8 mouse cellular contexts compared by ENCODE assay signal in the genomic region with DNA sequence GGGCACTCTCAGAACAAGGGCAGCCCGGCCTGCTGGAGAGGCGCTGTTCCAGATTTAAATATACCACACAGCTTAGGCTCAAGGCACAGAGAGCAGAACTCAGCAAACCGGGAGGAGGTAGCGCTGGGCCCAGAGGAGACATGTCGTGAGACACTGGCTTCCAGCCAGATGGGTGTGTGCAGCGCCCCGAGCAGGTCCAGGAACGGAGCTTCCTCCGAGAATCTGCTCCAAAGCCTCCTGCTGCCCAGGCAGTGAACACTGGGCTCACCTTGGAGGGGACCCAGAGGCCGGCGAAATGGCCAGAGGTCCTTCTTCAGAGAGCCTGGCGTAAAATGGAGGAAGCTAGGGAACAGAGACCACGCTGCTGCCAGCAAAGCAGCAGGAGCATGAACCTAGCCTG.
A peak's percentile ranks its signal among the peaks of the same experiment; 100 is the strongest.
DNase-seq lines count a peak whose midpoint lies in the region; ATAC-seq and TF ChIP-seq lines count a peak whose summit lies in the region.

No protein-coding gene starts in this region.

- no peaks in the 10 kb centered on the region for H3K36me3 ChIP-seq in heart, embryonic 14.5 days (ENCODE audit: control insufficient read depth, insufficient read depth, low read length)

- WGBS in heart, embryonic 14.5 days, result 47% methylated on average over 13 of the region's 13 CpGs

- no peak overlapping the region for H3K9ac ChIP-seq in heart, embryonic 14.5 days (ENCODE audit: low read length)

- ATAC-seq in heart, embryonic 14.5 days (ENCODE audit: insufficient number of reproducible peaks, insufficient read depth, low FRiP score, low read depth), result no peak

- H3K27ac ChIP-seq in left cerebral cortex, adult 2 months, result no peak overlapping the region
- H3K27ac ChIP-seq in heart, embryonic 14.5 days (replicated peaks in 1 of 2; ENCODE audit: control insufficient read depth in 1 of 2, insufficient read depth in 1 of 2, low read depth in 2 of 2, low read length in 2 of 2), result no peak overlapping the region

- no peaks in the 10 kb centered on the region for H3K27me3 ChIP-seq in heart, embryonic 14.5 days (ENCODE audit: control insufficient read depth, insufficient read depth, low read length)

- H3K4me2 ChIP-seq in heart, embryonic 14.5 days (ENCODE audit: low read length), result peak overlapping the region; percentile 29

- peak overlapping the region; percentile 17 for H3K4me3 ChIP-seq in left cerebral cortex, adult 2 months
- H3K4me3 ChIP-seq in heart, embryonic 14.5 days (ENCODE audit: control insufficient read depth in 1 of 2, insufficient read depth in 1 of 2, low read depth in 1 of 2, low read length in 2 of 2), result no peak overlapping the region

- no peak; the same call in 1 of the 2 replicates for TF ChIP-seq CTCF in left cerebral cortex, adult 2 months (IDR thresholded peaks at IDR 0.05)

- intact Hi-C loops in left cerebral cortex, adult 2 months (cut with DNase I), result no loop called here

- H3K4me1 ChIP-seq in heart, embryonic 14.5 days (ENCODE audit: control insufficient read depth in 2 of 2, insufficient read depth in 2 of 2, low read length in 2 of 2), result 0 out of 4 replicates have a peak, but pooled peaks cover 0 to 3% of the 10 kb centered on the region in 2 experiments

- DNase-seq in left cerebral cortex, adult 2 months (ENCODE audit: extremely low spot score in 1 of 2, low spot score in 2 of 2), result no peak
- DNase-seq in left cerebral cortex, adult 8-10 months (ENCODE audit: low spot score in 2 of 2), result no peak
- DNase-seq in cerebellum, adult 11 months, result peak; percentile 65
- peak; percentile 32 to 36 for DNase-seq in layer of hippocampus, postnatal 36 days
- DNase-seq in retina, postnatal 7 days (ENCODE audit: low read depth, low spot score), result peak; percentile 14
- DNase-seq in MN1 (ENCODE audit: low spot score), result no peak
- no peak for DNase-seq in frontal cortex, postnatal 36 days (ENCODE audit: low spot score in 2 of 2)

- H3K9me3 ChIP-seq in heart, embryonic 14.5 days (ENCODE audit: control insufficient read depth, low read length), result peaks cover 4% of the 10 kb centered on the region; the same call in 1 of the 2 replicates

Comparison
In these comparisons a context has a peak if more than half of its experiments do, and no peak if none do; other contexts are left out.
1. DNase-seq: peak in cerebellum, adult 11 months (single experiment), layer of hippocampus, postnatal 36 days (2 of 2) and retina, postnatal 7 days (single experiment); none in left cerebral cortex, adult 2 months (0 of 2), left cerebral cortex, adult 8-10 months (0 of 2), MN1 (single experiment) and frontal cortex, postnatal 36 days (0 of 2).